Mouse (Mus musculus): Measurements from ENCODE around the gene Myadm. TPM values are rescaled to one million over a fixed set of nuclear protein-coding genes. Genes with fewer than 3 reads are reported as not detected.

Gene Myadm
- total and polyA plus RNA-seq, 2 experiments from 2014 or later: 24.2 to 39.4 TPM

- Histone ChIP-seq H3K4me1 (ENCODE audit: insufficient read depth, low read length) (peaks cover 2% of the 10 kb centered on the region; the same call in 1 of the 2 replicates), H3K4me3 (ENCODE audit: low read depth, low read length) (no peak overlapping the region), H3K9ac (replicated peaks; ENCODE audit: low read length, poor library complexity, severe bottlenecking) (no peak overlapping the region), H3K27me3 (ENCODE audit: insufficient read depth, low read length) (no peaks in the 10 kb centered on the region), H3K36me3 (ENCODE audit: insufficient read depth, low read length) (peaks cover 31% of the 10 kb centered on the region), H3K9me3 (ENCODE audit: low read length) (no peaks in the 10 kb centered on the region), H3K4me2 (ENCODE audit: low read depth, low read length, poor library complexity, severe bottlenecking) (no peak overlapping the region), H3K27ac (ENCODE audit: low read depth, low read length) (no peak overlapping the region)
- no peak for DNase-seq (ENCODE audit: low spot score)
- no peak for TF ChIP-seq CTCF (IDR thresholded peaks at IDR 0.05)
- WGBS: 76% methylated on average over 8 of the region's 8 CpGs
- no peak for ATAC-seq (ENCODE audit: low FRiP score)
Measured at GRCm38 (mm10) chr7:3300891-3301627, 12.2 kb downstream of the Myadm start.

DNA sequence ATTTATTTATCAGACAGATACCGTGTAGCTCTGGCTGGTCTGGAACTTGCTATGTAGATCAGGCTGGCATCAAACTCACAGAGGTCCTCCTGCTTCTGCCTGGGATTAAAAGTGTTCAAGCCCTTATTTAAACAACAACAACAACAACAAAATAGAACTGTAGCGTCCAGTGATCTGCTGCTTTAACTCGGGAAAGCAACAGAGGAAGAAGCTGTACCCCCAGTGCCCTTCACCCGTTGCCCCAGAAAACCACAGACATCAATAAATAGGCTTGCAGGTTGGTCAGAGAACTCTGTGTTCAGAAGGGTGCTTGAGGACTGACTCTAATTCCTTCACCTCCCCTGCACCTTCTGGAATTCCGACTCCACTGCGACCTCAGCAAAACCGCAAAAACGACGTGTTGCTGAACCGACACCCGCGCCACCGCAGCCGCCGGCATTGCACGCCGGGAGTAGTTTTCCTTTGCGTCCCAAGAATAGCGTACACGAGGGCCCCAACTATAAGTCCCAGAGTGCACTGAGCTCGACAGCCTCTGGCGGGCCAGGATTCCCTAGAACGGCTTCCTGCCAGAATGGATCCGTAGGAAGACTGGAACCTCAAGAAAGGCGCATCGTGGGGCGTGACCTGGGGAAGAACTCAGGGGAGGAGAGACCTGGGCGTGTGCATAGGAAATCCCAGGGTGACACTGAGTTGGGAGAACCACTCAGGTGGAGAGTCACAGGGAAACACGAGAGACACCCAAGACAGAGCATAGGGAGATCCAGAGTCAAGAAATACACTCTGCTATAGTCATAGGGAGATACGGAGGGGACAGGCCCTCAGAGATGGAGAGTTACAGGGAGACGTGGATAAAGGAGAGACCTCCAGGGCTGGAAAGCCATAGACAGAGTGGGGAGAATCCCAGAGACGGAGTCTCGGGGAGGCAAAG is 13.0 kb downstream of the Myadm start:
- Histone ChIP-seq H3K27ac (ENCODE audit: low read depth, low read length) (no peak overlapping the region), H3K4me1 (ENCODE audit: insufficient read depth, low read length) (peaks cover 2% of the 10 kb centered on the region; the same call in 1 of the 2 replicates), H3K4me3 (ENCODE audit: low read depth, low read length) (peak overlapping the region; percentile 55), H3K9ac (replicated peaks; ENCODE audit: low read length, poor library complexity, severe bottlenecking) (no peak overlapping the region), H3K4me2 (ENCODE audit: low read depth, low read length, poor library complexity, severe bottlenecking) (peak overlapping the region; percentile 91), H3K9me3 (ENCODE audit: low read length) (no peaks in the 10 kb centered on the region), H3K27me3 (ENCODE audit: insufficient read depth, low read length) (no peaks in the 10 kb centered on the region), H3K36me3 (ENCODE audit: insufficient read depth, low read length) (peaks cover 26% of the 10 kb centered on the region)
- no peak for TF ChIP-seq CTCF (IDR thresholded peaks at IDR 0.05)
- 10% methylated on average over 33 of the region's 33 CpGs for WGBS
- DNase-seq (ENCODE audit: low spot score) (peak; percentile 60), ATAC-seq (ENCODE audit: low FRiP score) (peak; percentile 15; the same call in 1 of the 2 replicates)

DNA sequence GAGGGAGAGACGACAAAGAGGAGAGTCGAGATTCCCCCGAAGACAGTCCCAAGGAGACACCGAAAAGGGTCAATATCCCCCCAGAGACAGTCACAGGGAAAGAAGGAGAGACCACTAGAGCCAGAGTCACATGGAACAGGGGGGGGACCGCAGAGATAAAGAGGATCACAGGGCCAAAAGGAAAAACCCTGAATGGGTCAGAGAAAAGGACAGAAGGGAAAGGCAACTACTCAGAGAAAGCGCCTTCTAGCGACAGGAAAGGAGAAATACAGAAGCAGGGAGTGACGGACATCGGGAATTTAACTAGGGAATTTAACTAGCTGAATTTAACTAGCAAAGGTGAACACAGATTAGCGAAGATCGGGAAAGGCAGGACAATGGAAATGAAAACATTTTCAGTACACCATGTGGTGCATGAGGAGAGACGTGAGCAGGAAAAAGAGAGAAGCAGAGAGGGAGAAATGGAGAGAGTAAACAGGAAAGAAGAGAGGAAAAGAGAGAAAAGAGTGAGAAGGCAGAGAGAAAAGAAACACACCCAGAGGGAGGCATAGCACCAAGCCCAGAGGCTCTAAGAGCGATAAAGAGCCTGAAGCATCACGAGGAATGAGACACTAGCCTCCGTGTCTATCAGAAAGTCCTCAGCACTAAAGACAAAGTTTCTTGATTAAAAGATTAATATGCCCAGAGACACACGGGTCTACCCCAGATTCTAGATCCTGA is 13.8 kb downstream of the Myadm start:
- TF ChIP-seq CTCF (IDR thresholded peaks at IDR 0.05): peak; percentile 79
- DNase-seq (ENCODE audit: low spot score): peak; percentile 69
- H3K4me1 ChIP-seq (ENCODE audit: insufficient read depth, low read length): peaks cover 2% of the 10 kb centered on the region; the same call in 1 of the 2 replicates
- peak overlapping the region; percentile 66; the same call in 1 of the 2 replicates for H3K9ac ChIP-seq (replicated peaks; ENCODE audit: low read length, poor library complexity, severe bottlenecking)
- no peaks in the 10 kb centered on the region for H3K27me3 ChIP-seq (ENCODE audit: insufficient read depth, low read length)
- peak overlapping the region; percentile 55 for H3K4me3 ChIP-seq (ENCODE audit: low read depth, low read length)
- ATAC-seq (ENCODE audit: low FRiP score): peak; percentile 28; the same call in 1 of the 2 replicates
- H3K4me2 ChIP-seq (ENCODE audit: low read depth, low read length, poor library complexity, severe bottlenecking): peak overlapping the region; percentile 91
- peaks cover 19% of the 10 kb centered on the region; the same call in 1 of the 2 replicates for H3K36me3 ChIP-seq (ENCODE audit: insufficient read depth, low read length)
- 2% methylated on average over 16 of the region's 16 CpGs for whole genome bisulfite sequencing
- no peaks in the 10 kb centered on the region for H3K9me3 ChIP-seq (ENCODE audit: low read length)
- no peak overlapping the region; the same call in 1 of the 2 replicates for H3K27ac ChIP-seq (ENCODE audit: low read depth, low read length)

- Histone ChIP-seq H3K9me3 (ENCODE audit: low read length) (no peaks in the 10 kb centered on the region), H3K4me3 (ENCODE audit: low read depth, low read length) (peak overlapping the region; percentile 55), H3K4me2 (ENCODE audit: low read depth, low read length, poor library complexity, severe bottlenecking) (peak overlapping the region; percentile 91), H3K27ac (ENCODE audit: low read depth, low read length) (peak overlapping the region; percentile 26; the same call in 1 of the 2 replicates), H3K36me3 (ENCODE audit: insufficient read depth, low read length) (0 out of 2 replicates have a peak, but pooled peaks cover 13% of the 10 kb centered on the region), H3K9ac (replicated peaks; ENCODE audit: low read length, poor library complexity, severe bottlenecking) (peak overlapping the region; percentile 66), H3K4me1 (ENCODE audit: insufficient read depth, low read length) (peaks cover 2% of the 10 kb centered on the region; the same call in 1 of the 2 replicates), H3K27me3 (ENCODE audit: insufficient read depth, low read length) (no peaks in the 10 kb centered on the region)
- under 1% methylated on average over 20 of the region's 29 CpGs for WGBS
- DNase-seq (ENCODE audit: low spot score) (peak; percentile 63), ATAC-seq (ENCODE audit: low FRiP score) (peak; percentile 56)
- no peak for TF ChIP-seq CTCF (IDR thresholded peaks at IDR 0.05)
Measured at GRCm38 (mm10) chr7:3303276-3303781, 14.4 kb downstream of the Myadm start.

- peak overlapping the region; percentile 26; the same call in 1 of the 2 replicates for H3K27ac ChIP-seq (ENCODE audit: low read depth, low read length)
- H3K4me1 ChIP-seq (ENCODE audit: insufficient read depth, low read length): peaks cover 2% of the 10 kb centered on the region; the same call in 1 of the 2 replicates
- WGBS: 1% methylated on average over 12 of the region's 12 CpGs
- ATAC-seq (ENCODE audit: low FRiP score): peak; percentile 32
- H3K36me3 ChIP-seq (ENCODE audit: insufficient read depth, low read length): 0 out of 2 replicates have a peak, but pooled peaks cover 8% of the 10 kb centered on the region
- H3K9me3 ChIP-seq (ENCODE audit: low read length): no peaks in the 10 kb centered on the region
- TF ChIP-seq CTCF (IDR thresholded peaks at IDR 0.05): peak; percentile 47
- no peaks in the 10 kb centered on the region for H3K27me3 ChIP-seq (ENCODE audit: insufficient read depth, low read length)
- H3K9ac ChIP-seq (replicated peaks; ENCODE audit: low read length, poor library complexity, severe bottlenecking): peak overlapping the region; percentile 66
- peak overlapping the region; percentile 55 for H3K4me3 ChIP-seq (ENCODE audit: low read depth, low read length)
- peak; percentile 19 for DNase-seq (ENCODE audit: low spot score)
- peak overlapping the region; percentile 91 for H3K4me2 ChIP-seq (ENCODE audit: low read depth, low read length, poor library complexity, severe bottlenecking)
Measured at GRCm38 (mm10) chr7:3303789-3304188, 14.9 kb downstream of the Myadm start.
